Mouse (Mus musculus): ENCODE data around the gene Rab13.
"Not testable (repeated sequence)": the region's sequence is repeated elsewhere in the genome, so short reads cannot be mapped to it uniquely, and the experiment has no call there.

Rab13 gene

GRCm38 (mm10) chr3:90231507-90232333 lies 18.2 kb downstream of the Rab13 start, which contains the start of gene Jtb:
TSS of gene Jtb (plus strand) at chr3:90231597.
- peak; percentile 97 for DNase-seq

- DNase-seq: no peak
Measured at GRCm38 (mm10) chr3:90241251-90241650, 27.8 kb downstream of the Rab13 start.

GRCm38 (mm10) chr3:90241669-90242358 lies 28.3 kb downstream of the Rab13 start:
- no peak for DNase-seq

GRCm38 (mm10) chr3:90242984-90243775 lies 29.7 kb downstream of the Rab13 start, which contains the start of gene Creb3l4:
TSS of gene Creb3l4 (minus strand) at chr3:90243512.
- DNase-seq: peak; percentile 87

- DNase-seq: no peak
Measured at GRCm38 (mm10) chr3:90245406-90245805, 31.9 kb downstream of the Rab13 start.

- no peak for DNase-seq
Measured at GRCm38 (mm10) chr3:90247630-90247959, 34.1 kb downstream of the Rab13 start.

GRCm38 (mm10) chr3:90247960-90248745 lies 34.7 kb downstream of the Rab13 start, which contains the start of gene Slc39a1:
TSS of gene Slc39a1 (plus strand) at chr3:90248172.
- DNase-seq: peak; percentile 98

- no peak for DNase-seq
Measured at GRCm38 (mm10) chr3:90248746-90249100, 35.2 kb downstream of the Rab13 start.

GRCm38 (mm10) chr3:90250791-90251190 lies 37.3 kb downstream of the Rab13 start:
- DNase-seq: no peak

GRCm38 (mm10) chr3:90251731-90252226 lies 38.3 kb downstream of the Rab13 start:
- DNase-seq: not testable (repeated sequence)

- DNase-seq: not testable (repeated sequence)
Measured at GRCm38 (mm10) chr3:90252659-90253058, 39.2 kb downstream of the Rab13 start.

GRCm38 (mm10) chr3:90253174-90253573 lies 39.7 kb downstream of the Rab13 start:
- not testable (repeated sequence) for DNase-seq

GRCm38 (mm10) chr3:90253653-90254418 lies 40.3 kb downstream of the Rab13 start, which contains the start of gene Crtc2:
TSS of gene Crtc2 (plus strand) at chr3:90254163.
- DNase-seq: peak; percentile 99

GRCm38 (mm10) chr3:90254419-90255193 lies 41.1 kb downstream of the Rab13 start:
- no peak for DNase-seq

- DNase-seq: no peak
Measured at GRCm38 (mm10) chr3:90255194-90255565, 41.7 kb downstream of the Rab13 start.

- DNase-seq: no peak
Measured at GRCm38 (mm10) chr3:90255784-90256353, 42.4 kb downstream of the Rab13 start.

- DNase-seq: no peak
Measured at GRCm38 (mm10) chr3:90256731-90257530, 43.4 kb downstream of the Rab13 start.

GRCm38 (mm10) chr3:90258521-90258920 lies 45.0 kb downstream of the Rab13 start:
- DNase-seq: no peak

GRCm38 (mm10) chr3:90263121-90263771 lies 49.8 kb downstream of the Rab13 start:
- DNase-seq: no peak
